Mouse (Mus musculus) ovary, adult 2 months (tissue): ENCODE results near the gene Gtpbp6. TPM values are rescaled to one million over a fixed set of nuclear protein-coding genes. Genes with fewer than 3 reads are reported as not detected.

Source experiments
- polyA plus RNA-seq: library from polyadenylated mRNA; depleted of rRNA; stranded (reverse); fragments of >200 nt; gene quantifications from 2 replicates; pipeline ENCODE4 v1.2.3, GENCODE M21; 2012; rRNA removed

Gtpbp6 gene
- polyA plus RNA-seq: 205 and 214 TPM in 2 replicates

GRCm38 (mm10) chr5:110107581-110108304 lies at the start of gene Gtpbp6:
Gene Gtpbp6 (minus strand): TSS chr5:110108197.

GRCm38 (mm10) chr5:110135293-110136086 lies 27.5 kb upstream of the Gtpbp6 start, which contains the start of gene Chfr:
Gene Chfr (plus strand): TSS chr5:110135842.

GRCm38 (mm10) chr5:110109991-110110441 lies 2.0 kb upstream of the Gtpbp6 start, which contains the start of gene Zfp605:
Gene Zfp605 (plus strand): TSS chr5:110110092.

GRCm38 (mm10) chr5:110099656-110100580 lies 8.1 kb downstream of the Gtpbp6 start, which contains the start of gene Plcxd1:
Gene Plcxd1 (plus strand): TSS chr5:110099969.

GRCm38 (mm10) chr5:110094030-110094846 lies 13.8 kb downstream of the Gtpbp6 start, which contains the start of gene Gm35315:
Gene Gm35315 (minus strand): TSS chr5:110094420.

GRCm38 (mm10) chr5:110072413-110072812 lies 35.6 kb downstream of the Gtpbp6 start, which contains the start of gene Gm17655:
Gene Gm17655 (minus strand): TSS chr5:110072513.

Other genes starting within 250 kb of the Gtpbp6 start
- 1.2 and 21.5 TPM in 2 replicates for gene Gm15446, start 184.8 kb downstream of the Gtpbp6 start, polyA plus RNA-seq
- gene Zfp932, start 111.7 kb downstream of the Gtpbp6 start, polyA plus RNA-seq: 1.5 and 3.7 TPM in 2 replicates
- 0.12 TPM in 1 of 2 replicates, not detected in the other for gene Gm17655, start 35.7 kb downstream of the Gtpbp6 start, polyA plus RNA-seq
- 0.10 TPM in 1 of 2 replicates, not detected in the other for gene Gm35315, start 13.8 kb downstream of the Gtpbp6 start, polyA plus RNA-seq
- gene Plcxd1, start 8.2 kb downstream of the Gtpbp6 start, polyA plus RNA-seq: 0.42 and 1.0 TPM in 2 replicates
- gene Zfp605, start 1.9 kb upstream of the Gtpbp6 start, polyA plus RNA-seq: 0.25 and 0.47 TPM in 2 replicates
- 45.8 and 52.5 TPM in 2 replicates for gene Chfr, start 27.6 kb upstream of the Gtpbp6 start, polyA plus RNA-seq
- 14.8 and 15.8 TPM in 2 replicates for gene Golga3, start 68.5 kb upstream of the Gtpbp6 start, polyA plus RNA-seq
- gene Ankle2, start 122.8 kb upstream of the Gtpbp6 start, polyA plus RNA-seq: 16.3 and 19.1 TPM in 2 replicates
- gene Pgam5, start 161.7 kb upstream of the Gtpbp6 start, polyA plus RNA-seq: 28.2 and 33.0 TPM in 2 replicates
- gene Pxmp2, start 178.0 kb upstream of the Gtpbp6 start, polyA plus RNA-seq: 4.5 and 5.5 TPM in 2 replicates
- gene Pole, start 178.1 kb upstream of the Gtpbp6 start, polyA plus RNA-seq: 7.7 and 12.0 TPM in 2 replicates
- 1.3 and 1.6 TPM in 2 replicates for gene P2rx2, start 235.0 kb upstream of the Gtpbp6 start, polyA plus RNA-seq
- gene Lrcol1, start 236.5 kb upstream of the Gtpbp6 start, polyA plus RNA-seq: not detected in 2 replicates